Mouse (Mus musculus): Measurements from ENCODE around the gene Gm17482.

Gm17482 gene

GRCm38 (mm10) chr6:115286441-115286840 is 59.3 kb downstream of the Gm17482 start:
- in situ Hi-C loops (cut with MboI; ENCODE audit: unreplicated experiment in 2 of 2), result no loop called here

GRCm38 (mm10) chr6:115288223-115288622 is 61.1 kb downstream of the Gm17482 start:
- in situ Hi-C loops (cut with MboI; ENCODE audit: unreplicated experiment in 2 of 2), result no loop called here

GRCm38 (mm10) chr6:115290561-115290960 is 63.4 kb downstream of the Gm17482 start:
- in situ Hi-C loops (cut with MboI; ENCODE audit: unreplicated experiment in 2 of 2), result no loop called here

GRCm38 (mm10) chr6:115291068-115291467 is 63.9 kb downstream of the Gm17482 start:
- in situ Hi-C loops (cut with MboI; ENCODE audit: unreplicated experiment in 2 of 2), result no loop called here

GRCm38 (mm10) chr6:115291823-115292222 is 64.7 kb downstream of the Gm17482 start:
- in situ Hi-C loops (cut with MboI; ENCODE audit: unreplicated experiment in 2 of 2), result no loop called here

GRCm38 (mm10) chr6:115292621-115293020 is 65.5 kb downstream of the Gm17482 start:
- in situ Hi-C loops (cut with MboI; ENCODE audit: unreplicated experiment in 2 of 2), result no loop called here

GRCm38 (mm10) chr6:115293877-115294276 is 66.7 kb downstream of the Gm17482 start:
- in situ Hi-C loops (cut with MboI; ENCODE audit: unreplicated experiment in 2 of 2), result no loop called here

- in situ Hi-C loops (cut with MboI; ENCODE audit: unreplicated experiment in 2 of 2), result no loop called here
Measured at GRCm38 (mm10) chr6:115307134-115307533, 80.0 kb downstream of the Gm17482 start.

Measured in v-Abl transformed pro-B cells (cell line).